Mouse (Mus musculus): ENCODE data around the gene Ppil2.

The Ppil2 gene

DNA sequence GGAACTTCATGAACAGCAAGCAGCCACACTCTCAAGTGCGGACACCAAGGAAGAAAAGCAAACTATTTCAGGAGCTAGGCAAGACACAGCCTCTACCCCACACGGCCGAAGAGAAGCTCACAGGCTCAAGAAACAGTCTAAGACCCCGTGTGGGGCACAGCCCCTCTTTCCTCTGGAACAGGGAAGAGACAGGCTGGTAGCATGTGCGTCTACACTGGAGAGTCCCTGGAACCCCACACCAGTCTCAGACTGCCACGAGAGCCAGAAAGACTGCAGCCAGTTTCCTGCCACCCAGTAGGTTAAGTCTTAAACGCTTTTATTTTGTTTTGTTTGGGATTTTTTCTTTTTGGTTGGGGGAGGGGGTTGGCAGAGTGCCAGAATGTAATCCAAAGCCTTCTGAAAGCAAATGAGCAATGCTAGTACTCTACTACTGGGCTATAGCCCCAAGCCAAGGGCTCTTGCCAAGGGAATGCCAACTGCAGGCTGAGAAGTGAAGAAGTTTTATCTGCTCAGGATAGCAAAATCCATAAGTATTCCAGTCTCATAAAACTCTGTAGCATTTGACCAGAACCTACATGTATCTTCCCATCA lies 8.3 kb downstream of the Ppil2 start:
- DNase-seq (ENCODE audit: low read depth, low spot score), result no peak

DNA sequence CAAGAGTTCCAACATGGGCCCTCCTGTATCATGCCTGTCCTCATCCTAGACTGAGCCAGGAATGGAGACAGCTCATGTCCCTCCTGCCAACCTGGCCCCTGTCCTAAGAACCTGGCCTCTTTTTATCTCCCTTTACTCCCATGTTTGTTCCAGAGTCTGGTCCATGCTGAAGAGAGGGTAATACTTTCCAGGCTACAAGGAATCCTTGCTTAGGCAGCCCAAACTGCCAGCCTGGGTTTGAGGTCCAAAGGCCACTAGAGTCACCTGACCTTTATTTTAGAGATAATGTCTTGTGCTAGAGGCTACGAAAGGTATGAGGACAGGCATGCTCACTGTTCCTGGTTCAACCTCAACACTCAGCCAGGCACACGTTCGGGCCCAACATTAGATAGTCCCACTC lies 14.1 kb downstream of the Ppil2 start:
- DNase-seq (ENCODE audit: low read depth, low spot score), result no peak

DNA sequence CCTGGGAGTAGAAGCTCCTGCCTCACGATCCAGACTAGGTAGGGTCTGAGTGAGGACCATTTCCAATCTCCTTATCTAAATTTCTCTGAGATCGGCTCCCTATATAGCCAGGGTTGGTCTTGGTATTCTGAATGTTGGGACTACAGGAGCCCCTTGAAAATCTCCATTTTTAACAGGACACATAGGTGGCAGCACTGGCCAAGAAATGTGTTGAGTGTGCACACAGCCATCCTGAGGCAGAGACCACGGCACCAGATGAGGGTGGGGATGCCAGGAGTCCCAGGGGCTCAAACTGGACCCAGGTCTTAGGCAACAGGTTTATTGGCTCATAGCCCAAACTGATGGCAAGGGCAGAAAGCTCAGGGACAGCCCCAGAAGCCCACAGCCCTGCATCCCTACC lies 22.7 kb downstream of the Ppil2 start:
- DNase-seq (ENCODE audit: low read depth, low spot score), result no peak

DNA sequence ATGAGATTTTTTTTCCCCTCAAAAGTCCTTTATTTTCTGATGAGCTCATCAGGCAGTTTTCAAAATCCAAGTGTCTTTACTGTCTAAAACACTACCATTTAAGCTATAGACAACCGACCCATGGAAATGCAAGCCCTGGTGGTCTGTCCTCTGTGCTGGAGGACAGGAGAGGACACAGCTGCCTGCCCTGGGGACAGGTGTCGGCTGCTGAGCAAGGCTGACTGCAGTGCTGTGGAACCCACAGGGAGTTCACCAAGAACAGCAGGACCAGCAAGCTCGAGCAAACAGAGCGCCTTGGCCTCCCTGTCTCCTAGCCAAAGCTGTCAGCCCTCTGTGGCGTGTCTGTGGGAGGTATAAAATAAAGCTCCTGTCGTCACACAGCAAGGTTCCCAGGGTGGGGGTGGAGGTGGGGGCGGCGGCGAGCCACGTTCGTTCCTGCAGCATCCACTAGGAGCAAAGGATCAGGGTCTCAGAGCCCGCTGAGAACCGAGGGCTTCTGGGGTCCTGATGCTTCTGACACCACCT lies 24.3 kb downstream of the Ppil2 start:
- no peak for DNase-seq (ENCODE audit: low read depth, low spot score)

DNA sequence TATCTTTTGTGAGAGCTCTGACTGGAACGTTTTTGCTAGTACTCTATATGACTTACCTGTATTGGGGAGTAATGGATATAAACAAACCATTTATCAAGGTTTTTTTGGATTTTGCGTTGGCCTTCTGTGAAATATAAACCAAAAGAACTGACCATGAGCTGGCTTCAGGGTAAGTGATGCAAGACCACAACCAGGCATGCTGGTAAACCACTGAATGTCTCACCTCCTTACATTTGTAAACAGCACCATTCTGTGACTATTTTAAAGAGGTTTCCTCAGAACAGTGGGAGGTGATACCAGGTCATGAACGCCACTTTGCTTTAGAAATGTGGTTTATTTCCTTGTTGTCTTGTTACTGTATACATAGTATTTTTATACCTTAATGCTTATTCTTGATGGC lies 24.8 kb downstream of the Ppil2 start:
- no peak for DNase-seq (ENCODE audit: low read depth, low spot score)

DNA sequence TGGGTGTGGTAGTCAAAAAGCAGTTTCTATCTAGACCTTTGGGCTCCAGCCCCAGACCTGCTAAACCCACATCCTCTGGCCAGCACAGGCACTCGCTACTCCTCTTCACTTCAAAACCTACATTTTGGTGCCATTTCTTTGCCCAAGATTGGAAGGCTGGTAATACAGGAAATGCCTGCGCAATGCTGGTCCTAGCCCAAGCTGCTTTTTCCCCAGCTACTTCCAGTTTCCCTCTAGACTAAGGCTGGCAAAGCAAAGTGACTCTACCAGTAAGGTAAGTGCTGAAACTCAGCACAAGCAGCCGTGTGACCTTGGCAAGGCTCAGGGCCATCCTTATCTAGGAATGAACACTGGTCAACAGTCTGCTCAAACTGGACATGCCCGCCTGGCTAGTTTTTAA lies 25.4 kb downstream of the Ppil2 start:
- DNase-seq (ENCODE audit: low read depth, low spot score), result no peak

DNA sequence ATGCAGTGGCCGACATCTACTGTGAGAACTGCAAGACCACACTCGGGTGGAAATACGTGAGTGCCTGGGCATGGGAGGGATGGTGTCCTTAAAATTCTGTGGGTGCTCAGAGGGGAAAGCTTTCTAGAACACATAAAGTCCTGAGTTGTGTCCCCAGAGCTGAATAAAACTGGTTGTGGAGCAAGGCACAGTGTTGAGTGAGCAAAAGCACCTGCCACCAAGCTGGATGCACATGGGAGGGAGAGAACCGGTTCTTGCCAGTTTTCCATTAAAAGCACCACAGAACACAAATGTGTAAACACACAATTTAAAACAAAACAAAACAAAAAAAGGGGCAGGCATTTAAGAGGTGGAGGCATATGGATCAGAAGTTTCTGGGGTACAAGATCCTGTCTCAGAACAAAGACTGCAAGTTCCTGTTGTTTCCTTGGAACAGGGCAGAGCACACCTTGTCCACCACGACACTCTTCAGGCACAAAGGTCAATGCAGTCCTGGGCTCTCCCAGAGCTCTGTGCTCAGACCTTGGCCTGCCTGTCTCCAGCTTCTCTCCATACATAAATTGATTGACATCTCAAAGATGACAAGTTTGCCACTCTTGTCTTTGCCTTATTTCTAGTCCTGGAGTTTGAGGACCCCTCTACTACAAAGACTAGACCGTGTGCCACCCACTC lies 28.8 kb downstream of the Ppil2 start:
- DNase-seq (ENCODE audit: low read depth, low spot score), result no peak

DNA sequence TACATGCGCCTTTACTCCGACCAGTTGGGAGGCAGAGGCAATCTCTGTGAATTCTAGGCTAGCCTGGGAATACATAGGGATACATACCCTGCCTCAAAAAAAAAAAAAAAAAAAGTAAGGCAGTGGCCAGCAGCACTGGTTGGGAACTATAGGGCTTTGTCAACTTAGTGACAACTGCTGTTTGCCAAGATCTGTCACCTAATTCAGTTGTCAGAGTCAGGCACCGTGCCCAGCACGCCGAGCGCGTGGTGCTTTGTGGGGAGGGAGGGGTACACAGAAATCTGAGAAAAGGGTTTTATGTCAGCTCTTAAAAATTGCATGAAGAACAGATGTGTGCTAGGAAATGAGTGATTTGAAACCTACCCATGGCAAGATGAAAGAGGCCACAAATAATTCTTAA lies 33.0 kb downstream of the Ppil2 start:
- no peak for DNase-seq (ENCODE audit: low read depth, low spot score)

DNA sequence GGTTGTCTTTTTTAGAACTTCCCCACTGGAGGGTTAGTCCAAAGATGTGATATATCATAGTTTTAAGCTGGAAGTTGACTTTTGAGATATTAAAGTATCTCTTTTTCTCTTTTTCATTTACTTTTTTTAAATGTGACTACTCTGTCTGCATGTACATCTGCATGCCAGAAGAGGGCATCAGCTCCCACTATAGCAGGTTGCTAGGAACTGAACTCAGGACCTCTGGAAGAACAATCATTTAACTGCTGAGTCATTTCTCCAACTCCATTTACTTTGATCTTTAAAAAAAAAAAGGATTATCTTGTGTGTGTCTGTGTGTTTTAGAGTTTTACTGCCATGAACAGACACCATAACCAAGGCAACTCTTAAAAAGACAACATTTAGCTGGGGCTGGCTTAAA lies 34.2 kb downstream of the Ppil2 start:
- DNase-seq (ENCODE audit: low read depth, low spot score), result no peak

DNA sequence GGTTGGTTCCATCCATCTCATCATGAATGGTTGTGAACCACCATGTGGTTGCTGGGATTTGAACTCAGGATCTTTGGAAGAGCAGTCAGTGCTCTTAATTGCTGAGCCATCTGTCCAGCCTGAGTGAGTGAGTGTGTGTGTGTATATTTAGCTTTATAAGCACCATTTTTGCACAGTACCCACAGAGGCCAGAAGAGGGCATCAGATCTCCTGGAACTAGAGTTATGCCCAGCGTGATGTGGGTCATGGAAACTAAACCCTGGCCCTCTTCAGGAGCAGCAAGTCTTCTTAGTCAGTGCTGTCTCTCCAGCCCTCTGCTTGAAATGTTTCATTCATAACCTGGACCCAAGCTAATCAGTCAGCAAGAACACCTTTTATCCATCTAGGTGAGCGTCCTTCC lies 34.8 kb downstream of the Ppil2 start:
- no peak for DNase-seq (ENCODE audit: low read depth, low spot score)

DNA sequence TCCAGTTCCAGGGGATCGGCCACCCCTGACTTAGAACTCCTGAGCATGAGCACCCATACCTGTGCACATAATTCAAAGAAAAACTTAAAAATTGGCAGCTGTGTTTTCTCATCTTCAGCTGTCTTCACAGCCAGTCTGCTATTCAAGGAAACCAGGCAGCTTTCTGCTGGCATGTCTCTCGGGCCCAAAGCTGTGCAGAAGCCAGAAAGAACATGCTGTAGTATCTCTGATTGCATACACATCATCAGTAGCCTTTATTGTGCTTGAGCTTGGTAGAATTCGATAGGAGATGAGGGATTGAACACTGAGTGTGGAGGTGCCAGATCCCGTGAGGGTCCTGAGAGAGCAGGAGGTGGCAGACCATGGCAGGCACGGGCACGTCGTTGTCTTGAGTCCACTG lies 38.1 kb downstream of the Ppil2 start:
- DNase-seq (ENCODE audit: low read depth, low spot score), result no peak

DNA sequence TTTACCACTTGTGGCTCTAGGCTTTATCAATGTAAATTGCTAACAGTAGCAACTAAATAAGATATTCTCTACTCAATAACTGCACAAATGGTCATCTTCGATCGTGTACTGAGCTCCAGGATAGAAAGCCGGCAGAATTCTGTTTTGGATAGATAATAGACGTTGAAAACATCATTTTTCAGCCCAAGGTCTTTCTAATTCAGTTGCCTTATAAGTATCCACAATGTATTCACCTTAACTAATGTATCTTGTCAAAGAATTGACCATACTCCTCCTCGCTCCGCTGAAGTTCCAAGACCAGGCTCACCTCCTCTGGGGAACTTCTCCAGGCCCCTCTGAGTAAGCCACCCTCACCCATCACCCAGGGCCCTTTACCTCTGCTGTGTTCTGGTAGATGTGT lies 40.3 kb downstream of the Ppil2 start:
- DNase-seq (ENCODE audit: low read depth, low spot score), result no peak

DNA sequence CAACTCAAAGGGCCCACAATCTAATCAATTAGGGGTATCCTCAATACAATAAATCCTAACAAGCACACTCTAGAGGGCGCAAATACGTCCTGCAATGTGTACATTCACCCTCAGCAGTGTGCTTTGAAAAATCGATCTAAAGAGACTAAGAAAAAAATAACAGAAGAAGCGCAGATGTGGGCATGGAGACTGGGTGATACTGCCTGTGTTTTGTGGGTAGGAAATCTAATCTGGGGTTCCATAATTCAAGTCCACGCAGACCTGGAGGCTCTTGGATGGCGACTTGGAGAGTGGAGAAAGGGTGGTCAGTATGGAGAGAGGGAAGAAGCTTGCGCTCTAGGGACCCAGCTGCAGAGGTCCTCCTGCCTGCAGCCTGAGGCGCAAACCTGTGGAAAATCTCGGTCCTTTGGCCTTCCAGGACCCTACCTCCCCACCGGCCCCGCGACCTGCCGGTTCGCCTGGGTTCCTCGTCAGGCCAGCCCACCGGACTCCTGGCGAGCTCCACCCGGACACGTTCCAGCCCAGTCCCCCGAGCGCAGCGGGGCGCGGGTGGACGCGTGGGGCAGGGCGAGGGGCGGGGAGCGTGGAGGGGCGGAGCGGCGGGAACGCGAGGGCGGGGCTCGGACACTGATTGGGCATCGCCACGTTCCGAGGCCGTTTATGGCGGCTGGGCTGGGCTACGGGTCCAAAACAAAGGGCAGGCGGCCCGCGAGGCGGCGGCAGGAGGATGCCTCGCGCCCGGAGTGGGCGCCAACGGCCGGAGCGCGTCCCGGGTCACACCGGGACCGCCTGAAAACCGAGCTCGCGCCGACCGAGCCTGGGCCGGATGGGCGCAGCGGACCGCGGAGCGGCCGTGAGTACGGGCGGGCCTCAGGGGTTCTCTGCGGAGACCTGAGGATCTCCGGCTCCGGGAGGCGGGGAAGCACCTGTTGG lies 41.3 kb downstream of the Ppil2 start, which contains the start of gene Ypel1:
Gene Ypel1, plus strand, starts transcription at position 186 of the 933 bp plus-strand sequence.
- peak; percentile 72 for DNase-seq (ENCODE audit: low read depth, low spot score)

DNA sequence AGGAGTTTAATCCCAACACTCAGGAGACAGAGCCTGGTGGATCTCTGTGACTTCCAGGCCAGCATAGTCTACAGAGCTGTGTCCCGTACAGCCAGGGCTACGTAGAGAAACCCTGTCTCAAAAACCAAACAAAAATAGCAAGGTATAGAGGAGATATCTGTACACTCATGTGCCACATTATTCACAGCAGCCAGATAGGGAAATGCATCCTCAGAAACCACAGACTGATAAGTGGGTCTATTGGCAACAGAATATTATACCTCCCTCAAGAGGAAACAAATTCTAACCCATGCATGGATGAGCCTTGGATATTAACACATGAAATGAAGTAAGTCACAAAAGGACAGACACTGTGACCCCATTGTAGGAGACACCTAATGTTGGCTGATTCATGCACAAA lies 43.5 kb downstream of the Ppil2 start:
- DNase-seq (ENCODE audit: low read depth, low spot score), result no peak

DNA sequence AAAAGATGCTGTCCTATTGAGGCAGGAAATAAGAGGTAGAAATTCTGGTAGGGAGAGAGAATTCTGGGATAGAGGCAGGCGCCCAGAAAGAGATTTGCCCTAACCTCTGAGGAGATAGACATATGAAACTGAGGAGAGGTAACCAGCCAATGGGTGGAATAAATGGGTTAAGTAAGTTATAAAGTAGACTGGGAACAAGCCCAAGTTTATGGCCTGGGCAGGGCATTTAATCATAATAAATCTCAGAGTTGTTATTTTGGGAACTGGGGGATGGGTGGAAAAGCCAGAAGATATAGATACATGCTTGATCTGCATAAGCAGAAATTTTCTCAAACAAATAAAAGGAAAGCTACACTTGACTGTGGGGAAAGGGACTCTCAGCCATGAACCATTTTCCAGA lies 48.7 kb downstream of the Ppil2 start:
- no peak for DNase-seq (ENCODE audit: low read depth, low spot score)

DNA sequence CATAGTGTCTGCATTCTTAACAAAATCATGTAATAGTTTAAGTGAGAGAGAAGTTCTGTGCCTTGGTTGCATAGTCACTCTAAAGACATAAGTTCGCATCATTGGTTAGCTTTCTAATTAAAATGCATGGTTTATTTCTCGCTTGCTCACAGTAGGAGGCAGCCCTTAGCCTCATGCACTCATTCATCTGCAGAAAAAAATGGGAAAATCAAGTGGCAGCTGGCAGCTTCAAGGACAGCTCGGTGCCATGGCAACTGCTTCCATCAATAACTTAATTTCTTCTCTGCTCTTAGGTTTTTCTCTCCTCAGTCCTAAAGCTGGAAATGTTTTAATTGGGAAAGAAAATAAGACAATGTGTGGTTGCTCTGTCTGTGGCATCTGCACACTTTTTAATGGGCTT lies 55.5 kb downstream of the Ppil2 start:
- DNase-seq (ENCODE audit: low read depth, low spot score), result no peak

DNA sequence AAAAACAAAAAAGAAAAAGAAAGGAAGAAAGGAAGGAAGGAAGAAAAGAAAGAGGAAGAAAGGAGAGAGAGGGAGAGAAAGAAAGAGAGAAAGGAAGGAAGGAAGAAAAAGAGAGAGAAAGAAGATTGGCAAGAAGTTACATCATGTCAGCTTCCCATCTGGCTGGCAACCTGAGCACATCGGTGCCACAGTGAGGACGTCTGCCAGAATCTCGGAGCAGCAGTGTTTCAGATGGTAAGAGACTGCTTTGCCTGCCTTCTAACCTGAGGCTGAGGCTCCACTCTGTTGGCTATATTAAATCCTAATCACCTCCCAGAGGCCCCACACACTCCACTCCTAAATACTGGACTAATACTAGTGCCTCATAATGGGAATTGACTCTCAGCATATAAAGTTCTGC lies 57.2 kb downstream of the Ppil2 start:
- no peak for DNase-seq (ENCODE audit: low read depth, low spot score)

DNA sequence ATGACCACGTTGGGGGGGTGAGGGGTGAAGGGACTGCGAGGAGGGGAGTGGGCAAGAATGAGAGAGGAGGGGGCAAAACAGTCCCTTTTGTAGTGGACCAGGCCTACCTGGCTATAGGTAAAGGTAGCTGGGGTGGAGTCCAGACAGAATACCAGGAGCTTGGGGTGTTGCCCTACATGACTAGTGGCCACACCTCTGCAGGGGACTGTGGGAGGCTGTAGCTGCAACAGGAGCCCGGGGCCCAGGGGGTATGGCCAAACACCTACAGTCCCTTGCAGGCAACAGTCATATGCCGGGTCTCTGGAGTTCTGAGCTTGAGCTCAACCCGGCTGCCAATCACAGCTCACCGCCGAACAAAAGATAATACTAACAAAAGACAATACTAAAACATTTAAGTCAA lies 59.0 kb downstream of the Ppil2 start:
- DNase-seq (ENCODE audit: low read depth, low spot score), result no peak

DNA sequence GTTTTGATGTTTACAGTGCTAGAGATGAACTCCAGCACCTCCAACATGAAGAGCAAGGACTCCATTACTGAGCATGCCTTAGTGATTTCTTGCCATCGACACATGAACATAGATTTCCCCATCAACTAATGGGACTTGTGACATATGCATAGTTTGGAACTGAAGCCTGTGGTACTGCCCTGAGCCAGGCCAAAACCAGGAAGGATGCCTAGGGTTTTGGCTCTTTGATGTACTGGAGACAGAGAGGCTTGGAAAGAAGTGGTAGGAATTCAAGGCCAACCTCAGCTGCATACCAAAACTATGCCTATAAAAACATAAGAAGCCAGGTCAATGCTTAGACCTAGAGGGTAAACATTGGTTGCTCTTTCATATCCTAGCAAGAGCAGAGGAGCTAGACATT lies 61.2 kb downstream of the Ppil2 start:
- DNase-seq (ENCODE audit: low read depth, low spot score), result no peak

DNA sequence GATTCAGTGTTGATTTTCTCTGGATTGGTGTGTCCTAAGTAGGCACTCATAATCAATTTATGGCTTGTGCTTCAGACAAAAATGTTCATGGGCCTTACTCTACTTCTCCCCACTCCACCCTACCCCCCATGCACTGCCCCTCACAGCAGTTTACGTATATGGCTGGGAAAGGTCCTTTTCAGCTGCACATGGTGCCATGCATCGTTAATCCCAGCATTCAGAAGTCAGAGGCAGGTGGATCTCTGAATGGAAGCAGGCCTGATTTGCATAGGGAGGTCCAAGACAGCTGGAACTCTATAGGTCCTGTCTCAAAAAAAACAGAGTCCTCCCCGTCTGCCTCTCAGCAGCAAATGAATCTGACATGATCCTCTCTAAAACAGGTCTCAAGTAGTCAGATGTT lies 65.8 kb downstream of the Ppil2 start:
- no peak for DNase-seq (ENCODE audit: low read depth, low spot score)

DNA sequence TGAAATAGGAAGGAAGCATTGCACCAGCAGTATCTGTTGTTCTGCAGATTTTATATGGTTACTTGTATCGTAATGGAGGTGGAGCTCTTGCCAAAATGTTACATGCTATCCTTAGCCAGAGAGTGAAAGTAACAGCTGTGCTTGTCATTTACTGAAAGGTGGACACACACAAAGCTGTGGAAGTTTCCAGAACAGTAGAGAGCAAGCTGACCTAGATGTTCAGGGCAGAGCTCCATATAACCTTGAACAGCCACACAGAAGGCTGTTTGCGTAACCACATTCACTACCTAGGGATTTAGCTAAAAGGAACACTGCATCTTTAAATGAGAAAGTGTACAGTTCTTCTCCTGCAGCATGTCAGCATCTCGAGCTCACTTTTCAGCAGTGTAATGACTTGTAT lies 66.7 kb downstream of the Ppil2 start:
- DNase-seq (ENCODE audit: low read depth, low spot score), result no peak

DNA sequence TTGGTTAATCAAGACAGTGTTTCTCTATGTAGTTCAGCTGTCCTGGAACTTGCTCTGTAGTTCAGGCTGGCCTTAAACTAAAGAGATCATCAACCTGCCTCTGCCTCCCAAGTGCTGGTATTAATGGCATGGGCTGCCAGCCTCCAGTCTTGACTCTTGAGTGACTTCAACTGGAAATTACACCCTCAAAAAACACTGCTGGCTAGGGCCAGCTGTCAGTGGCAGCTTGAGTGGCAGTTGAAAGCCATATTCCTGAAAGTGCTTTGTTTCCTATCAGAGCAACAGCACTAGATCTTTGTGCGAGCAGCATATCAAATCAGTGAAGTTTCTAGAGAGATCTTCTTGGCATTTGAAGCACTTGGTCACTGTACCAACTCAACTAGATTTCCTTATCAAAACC lies 69.6 kb downstream of the Ppil2 start:
- DNase-seq (ENCODE audit: low read depth, low spot score), result no peak

DNA sequence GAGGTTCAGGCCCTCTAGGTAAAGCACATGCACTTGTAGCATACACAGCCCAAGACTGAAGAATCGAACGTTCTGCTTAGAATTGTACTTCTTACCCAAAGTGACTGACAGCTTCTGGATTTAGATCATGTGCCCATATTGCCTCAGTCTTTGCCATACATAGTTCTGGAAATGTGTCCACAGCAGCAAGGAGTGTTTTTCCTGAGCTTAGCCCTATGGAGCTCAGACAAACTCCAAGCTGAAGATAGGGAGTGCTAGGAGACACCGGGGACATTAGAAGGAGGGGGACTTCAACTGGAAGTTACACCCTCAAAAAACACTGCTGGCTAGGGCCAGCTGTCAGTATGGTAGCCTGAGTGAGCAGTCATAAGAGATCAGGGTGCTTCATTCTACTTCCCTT lies 70.3 kb downstream of the Ppil2 start:
- DNase-seq (ENCODE audit: low read depth, low spot score), result no peak
